In genomic region chr11:59655337-59655736, GRCm38 (mm10) we compare ENCODE assay signal across 10 mouse cellular contexts. TPM values are rescaled to one million over a fixed set of nuclear protein-coding genes. Genes with fewer than 3 reads are reported as not detected.
DNase-seq lines count a peak whose midpoint lies in the region; ATAC-seq lines count a peak whose summit lies in the region.
"Had no signal": no experiment of that assay in that cellular context is flagged by ENCODE, and none has a peak within 500 bp of the region (broad histone marks: within the 10 kb centered on the region; RNA-seq: fewer than 3 reads in every experiment).

No protein-coding gene starts in this region.

- 73% methylated on average over 5 of the region's 5 CpGs for WGBS in kidney, embryonic 15.5 days
- 33% methylated on average over 5 of the region's 5 CpGs for WGBS in stomach, embryonic 15.5 days
- WGBS in hindbrain, embryonic 10.5 days = 52% methylated on average over 5 of the region's 5 CpGs

- H3K4me1 ChIP-seq in kidney, embryonic 15.5 days = peaks cover 10% of the 10 kb centered on the region; the same call in 1 of the 2 replicates
- H3K4me1 ChIP-seq in brown adipose tissue, adult 24 weeks (ENCODE audit: control insufficient read depth, insufficient read depth, insufficient read length, low read length) = peaks cover 16% of the 10 kb centered on the region; the same call in 1 of the 2 replicates
- H3K4me1 ChIP-seq in stomach, embryonic 15.5 days = no peaks in the 10 kb centered on the region
- H3K4me1 ChIP-seq in hindbrain, embryonic 10.5 days (replicated peaks) = peaks cover 7% of the 10 kb centered on the region
- H3K4me1 ChIP-seq: forebrain, embryonic 13.5 days had no signal

- H3K36me3 ChIP-seq in kidney, embryonic 15.5 days = no peaks in the 10 kb centered on the region
- H3K36me3 ChIP-seq in stomach, embryonic 15.5 days = no peaks in the 10 kb centered on the region
- H3K36me3 ChIP-seq in hindbrain, embryonic 10.5 days = no peaks in the 10 kb centered on the region
- H3K36me3 ChIP-seq: G1E had no signal

- no peaks in the 10 kb centered on the region for H3K27me3 ChIP-seq in kidney, embryonic 15.5 days
- H3K27me3 ChIP-seq in stomach, embryonic 15.5 days (replicated peaks) = no peaks in the 10 kb centered on the region
- no peaks in the 10 kb centered on the region; the same call in 1 of the 2 replicates for H3K27me3 ChIP-seq in hindbrain, embryonic 10.5 days (ENCODE audit: insufficient read depth, poor library complexity, severe bottlenecking)
- H3K27me3 ChIP-seq: forebrain, embryonic 13.5 days had no signal

- no peak overlapping the region for H3K4me2 ChIP-seq in kidney, embryonic 15.5 days
- H3K4me2 ChIP-seq in stomach, embryonic 15.5 days = no peak overlapping the region
- H3K4me2 ChIP-seq: forebrain, embryonic 13.5 days had no signal

- no peaks in the 10 kb centered on the region for H3K9me3 ChIP-seq in kidney, embryonic 15.5 days (replicated peaks)
- H3K9me3 ChIP-seq in stomach, embryonic 15.5 days = no peaks in the 10 kb centered on the region
- H3K9me3 ChIP-seq in hindbrain, embryonic 10.5 days = no peaks in the 10 kb centered on the region
- H3K9me3 ChIP-seq: forebrain, embryonic 13.5 days; G1E had no signal

- DNase-seq in kidney, postnatal 10 days = no peak
- peak; percentile 67 for DNase-seq in fibroblast of lung, adult 2 months (ENCODE audit: low read depth)
- DNase-seq in hindbrain, embryonic 10.5 days (ENCODE audit: low spot score) = no peak
- no peak for DNase-seq in thymus, adult 18-20 months
- DNase-seq: cerebellum, adult 9-10 months had no signal

- H3K27ac ChIP-seq in kidney, embryonic 15.5 days = peak overlapping the region; percentile 52; the same call in 1 of the 2 replicates
- peak overlapping the region; percentile 80 for H3K27ac ChIP-seq in brown adipose tissue, adult 24 weeks (replicated peaks; ENCODE audit: low read depth, low read length)
- no peak overlapping the region for H3K27ac ChIP-seq in stomach, embryonic 15.5 days
- no peak overlapping the region for H3K27ac ChIP-seq in hindbrain, embryonic 10.5 days
- H3K27ac ChIP-seq: forebrain, embryonic 13.5 days had no signal

- no peak overlapping the region for H3K4me3 ChIP-seq in kidney, embryonic 15.5 days (replicated peaks)
- H3K4me3 ChIP-seq in brown adipose tissue, adult 24 weeks (ENCODE audit: insufficient read depth, low read depth, low read length) = no peak overlapping the region
- H3K4me3 ChIP-seq in stomach, embryonic 15.5 days (replicated peaks) = no peak overlapping the region
- no peak overlapping the region for H3K4me3 ChIP-seq in hindbrain, embryonic 10.5 days
- H3K4me3 ChIP-seq: forebrain, embryonic 13.5 days had no signal

- H3K9ac ChIP-seq in kidney, embryonic 15.5 days = no peak overlapping the region
- H3K9ac ChIP-seq in stomach, embryonic 15.5 days = no peak overlapping the region
- H3K9ac ChIP-seq: forebrain, embryonic 13.5 days had no signal

- no peak for ATAC-seq in kidney, embryonic 15.5 days (replicated peaks; ENCODE audit: low FRiP score)
- ATAC-seq in stomach, embryonic 15.5 days (ENCODE audit: insufficient read depth, low FRiP score, low read depth) = peak; percentile 81
- ATAC-seq: forebrain, embryonic 13.5 days had no signal

RNA-seq across cellular contexts. Expression of gene Mprip, which starts 5.8 kb away (rescaled TPM):
- polyA plus RNA-seq in kidney, embryonic 15.5 days (2015; fragmentation: Nextera tagmentation; extraction: Ambion mirVana) = 46.7 and 51.3 TPM in 2 replicates
- polyA plus RNA-seq in brown adipose tissue, adult 24 weeks (2012; ENCODE audit: insufficient read depth, insufficient read length, missing spikeins) = 83.7 and 89.7 TPM in 2 replicates
- 75.3 and 78.2 TPM in 2 replicates for polyA plus RNA-seq in stomach, embryonic 15.5 days (2015; fragmentation: Nextera tagmentation; extraction: Ambion mirVana)
- 28.6 and 32.2 TPM in 2 replicates for polyA plus RNA-seq in hindbrain, embryonic 10.5 days (2016; fragmentation: Nextera tagmentation; extraction: Ambion mirVana)

Comparison
In these comparisons a context has a peak if more than half of its experiments do, and no peak if none do; other contexts are left out.
1. H3K27ac ChIP-seq: peak in kidney, embryonic 15.5 days (single experiment) and brown adipose tissue, adult 24 weeks (single experiment); none in stomach, embryonic 15.5 days (single experiment) and hindbrain, embryonic 10.5 days (single experiment).